Mouse (Mus musculus) kidney, embryonic 15.5 days (tissue): ENCODE measurements around the gene Syne2. TPM values are rescaled to one million over a fixed set of nuclear protein-coding genes. Genes with fewer than 3 reads are reported as not detected.

Experiments used
- ATAC-seq: fragments of 200-750 bp; cut with Nextera tagmentation; replicated peaks from 2 replicates; pipeline ENCODE4 v1.8.0; 2017; ENCODE audit warnings: moderate TSS enrichment; ENCODE audit not compliant: low FRiP score
- H3K27ac ChIP-seq: fragments of 300-500 bp; sonication (generic); 2 replicates; pipeline ENCODE4 v1.5.1; 2015; ENCODE audit warnings: mild to moderate bottlenecking, inconsistent platforms
- H3K27me3 ChIP-seq: fragments of 300-500 bp; sonication (generic); 2 replicates; pipeline ENCODE4 v1.6.1; 2015; ENCODE audit warnings: inconsistent platforms
- H3K36me3 ChIP-seq: fragments of 300-500 bp; sonication (generic); 2 replicates; pipeline ENCODE4 v1.6.1; 2015; ENCODE audit warnings: inconsistent platforms
- H3K4me1 ChIP-seq: fragments of 300-500 bp; sonication (generic); 2 replicates; pipeline ENCODE4 v1.6.1; 2015; ENCODE audit warnings: inconsistent platforms
- H3K4me2 ChIP-seq: fragments of 300-500 bp; sonication (generic); 2 replicates; pipeline ENCODE4 v1.6.1; 2015; ENCODE audit warnings: moderate library complexity, mild to moderate bottlenecking, inconsistent platforms
- H3K4me3 ChIP-seq: fragments of 300-500 bp; sonication (generic); replicated peaks from 2 replicates; pipeline ENCODE4 v1.5.1; 2015; ENCODE audit warnings: mild to moderate bottlenecking, inconsistent platforms
- H3K9ac ChIP-seq: fragments of 300-500 bp; sonication (generic); 2 replicates; pipeline ENCODE4 v1.6.1; 2015; ENCODE audit warnings: mild to moderate bottlenecking, inconsistent platforms
- H3K9me3 ChIP-seq: fragments of 300-500 bp; sonication (generic); replicated peaks from 2 replicates; pipeline ENCODE4 v1.6.1; 2016; ENCODE audit warnings: inconsistent platforms
- WGBS: fragments of 180-500 bp; shearing (Covaris S2); methylation state at CpG from one replicate; pipeline ENCODE4 v1.1.7; 2015; ENCODE audit warnings: mixed read lengths; 5-methylcytosine and 5-hydroxymethylcytosine counted together
- polyA plus RNA-seq: library from polyadenylated mRNA; unstranded; fragments of >200 nt; fragmentation: Nextera tagmentation; extraction: Ambion mirVana; gene quantifications from 2 replicates; pipeline ENCODE4 v1.2.1, GENCODE M21; 2015

Gene Syne2
- polyA plus RNA-seq, 1 experiment from 2014 or later, result 60.9 TPM

- no peak overlapping the region for H3K9ac ChIP-seq
- peaks cover 13% of the 10 kb centered on the region for H3K4me1 ChIP-seq
- H3K9me3 ChIP-seq, result no peaks in the 10 kb centered on the region
- no peak overlapping the region for H3K4me2 ChIP-seq
- WGBS, result 70% methylated on average over 6 of the region's 6 CpGs
- no peak overlapping the region for H3K4me3 ChIP-seq
- ATAC-seq, result no peak
- peaks cover 7% of the 10 kb centered on the region; the same call in 1 of the 2 replicates for H3K27me3 ChIP-seq
- no peaks in the 10 kb centered on the region for H3K36me3 ChIP-seq
- no peak overlapping the region for H3K27ac ChIP-seq
These were observed 3.4 kb upstream of the Syne2 start for GRCm38 (mm10) chr12:75814551-75814950.

- H3K4me3 ChIP-seq, result peak overlapping the region; percentile 93
- peak overlapping the region; percentile 93; the same call in 1 of the 2 replicates for H3K9ac ChIP-seq
- no peaks in the 10 kb centered on the region for H3K36me3 ChIP-seq
- ATAC-seq, result no peak
- H3K4me2 ChIP-seq, result peak overlapping the region; percentile 77
- H3K27ac ChIP-seq, result no peak overlapping the region
- no peaks in the 10 kb centered on the region for H3K9me3 ChIP-seq
- 13% methylated on average over 22 of the region's 25 CpGs for WGBS
- H3K4me1 ChIP-seq, result peaks cover 29% of the 10 kb centered on the region
- peaks cover 17% of the 10 kb centered on the region; the same call in 1 of the 2 replicates for H3K27me3 ChIP-seq
These were observed 715 bp upstream of the Syne2 start for GRCm38 (mm10) chr12:75816981-75817856.

GRCm38 (mm10) chr12:75818453-75819434 lies 810 bp downstream of the Syne2 start:
- Histone ChIP-seq H3K4me2 (peak overlapping the region; percentile 77), H3K36me3 (no peaks in the 10 kb centered on the region), H3K27ac (peak overlapping the region; percentile 87), H3K9me3 (no peaks in the 10 kb centered on the region), H3K4me3 (peak overlapping the region; percentile 93), H3K27me3 (peaks cover 17% of the 10 kb centered on the region; the same call in 1 of the 2 replicates), H3K4me1 (peaks cover 30% of the 10 kb centered on the region), H3K9ac (peak overlapping the region; percentile 93)
- ATAC-seq, result peak; percentile 82
- under 1% methylated on average over 80 of the region's 93 CpGs for WGBS

GRCm38 (mm10) chr12:75819481-75819880 lies 1.5 kb downstream of the Syne2 start:
- peak overlapping the region; percentile 77 for H3K4me2 ChIP-seq
- peak overlapping the region; percentile 93; the same call in 1 of the 2 replicates for H3K9ac ChIP-seq
- peak overlapping the region; percentile 93 for H3K4me3 ChIP-seq
- H3K27ac ChIP-seq, result peak overlapping the region; percentile 87
- H3K36me3 ChIP-seq, result no peaks in the 10 kb centered on the region
- no peak for ATAC-seq
- peaks cover 30% of the 10 kb centered on the region for H3K4me1 ChIP-seq
- WGBS, result 5% methylated on average over 11 of the region's 11 CpGs
- H3K27me3 ChIP-seq, result peaks cover 17% of the 10 kb centered on the region; the same call in 1 of the 2 replicates
- no peaks in the 10 kb centered on the region for H3K9me3 ChIP-seq

GRCm38 (mm10) chr12:75820216-75820615 lies 2.3 kb downstream of the Syne2 start:
- no peak for ATAC-seq
- no peak overlapping the region for H3K9ac ChIP-seq
- H3K36me3 ChIP-seq, result no peaks in the 10 kb centered on the region
- no peak overlapping the region for H3K4me3 ChIP-seq
- no peak overlapping the region for H3K4me2 ChIP-seq
- 79% methylated on average over 7 of the region's 7 CpGs for WGBS
- no peaks in the 10 kb centered on the region for H3K9me3 ChIP-seq
- H3K27me3 ChIP-seq, result peaks cover 14% of the 10 kb centered on the region; the same call in 1 of the 2 replicates
- no peak overlapping the region for H3K27ac ChIP-seq
- peaks cover 30% of the 10 kb centered on the region for H3K4me1 ChIP-seq

- no peak overlapping the region for H3K9ac ChIP-seq
- H3K4me1 ChIP-seq, result peaks cover 43% of the 10 kb centered on the region
- H3K36me3 ChIP-seq, result no peaks in the 10 kb centered on the region
- H3K4me2 ChIP-seq, result no peak overlapping the region
- H3K4me3 ChIP-seq, result no peak overlapping the region
- H3K27me3 ChIP-seq, result peaks cover 16% of the 10 kb centered on the region; the same call in 1 of the 2 replicates
- H3K9me3 ChIP-seq, result no peaks in the 10 kb centered on the region
- H3K27ac ChIP-seq, result no peak overlapping the region
- no peak for ATAC-seq
- WGBS, result 28% methylated on average over 6 of the region's 6 CpGs
These were observed 4.2 kb downstream of the Syne2 start for GRCm38 (mm10) chr12:75822122-75822521.

GRCm38 (mm10) chr12:75823475-75823874 lies 5.5 kb downstream of the Syne2 start:
- peaks cover 50% of the 10 kb centered on the region for H3K4me1 ChIP-seq
- 88% methylated on average over 6 of the region's 6 CpGs for WGBS

GRCm38 (mm10) chr12:75825458-75825857 lies 7.5 kb downstream of the Syne2 start:
- Histone ChIP-seq H3K36me3 (no peaks in the 10 kb centered on the region), H3K9ac (no peak overlapping the region), H3K27me3 (peaks cover 14% of the 10 kb centered on the region; the same call in 1 of the 2 replicates), H3K4me2 (no peak overlapping the region), H3K9me3 (no peaks in the 10 kb centered on the region), H3K4me3 (no peak overlapping the region), H3K27ac (no peak overlapping the region), H3K4me1 (peaks cover 47% of the 10 kb centered on the region)
- 87% methylated on average over 7 of the region's 7 CpGs for WGBS
- ATAC-seq, result no peak

More at GRCm38 (mm10) chr12:75823475-75823874, 5.5 kb downstream of the Syne2 start:
- no peak for ATAC-seq
- H3K9me3 ChIP-seq, result no peaks in the 10 kb centered on the region
- no peak overlapping the region for H3K4me3 ChIP-seq
- no peak overlapping the region for H3K27ac ChIP-seq
- H3K27me3 ChIP-seq, result peaks cover 14% of the 10 kb centered on the region; the same call in 1 of the 2 replicates
- no peaks in the 10 kb centered on the region for H3K36me3 ChIP-seq
- H3K9ac ChIP-seq, result no peak overlapping the region
- H3K4me2 ChIP-seq, result no peak overlapping the region

- peak overlapping the region; percentile 71 for H3K27ac ChIP-seq
- H3K9ac ChIP-seq, result no peak overlapping the region
- peaks cover 52% of the 10 kb centered on the region for H3K4me1 ChIP-seq
- 19% methylated on average over 10 of the region's 10 CpGs for WGBS
- peaks cover 9% of the 10 kb centered on the region; the same call in 1 of the 2 replicates for H3K27me3 ChIP-seq
- no peaks in the 10 kb centered on the region for H3K9me3 ChIP-seq
- ATAC-seq, result peak; percentile 77
- H3K4me2 ChIP-seq, result peak overlapping the region; percentile 22; the same call in 1 of the 2 replicates
- no peak overlapping the region for H3K4me3 ChIP-seq
- no peaks in the 10 kb centered on the region for H3K36me3 ChIP-seq
These were observed 8.9 kb downstream of the Syne2 start for GRCm38 (mm10) chr12:75826699-75827353.

GRCm38 (mm10) chr12:75827751-75828150 lies 9.8 kb downstream of the Syne2 start:
- ATAC-seq, result no peak
- 0 out of 2 replicates have a peak overlapping the region, but pooled peaks have one; percentile 22 for H3K4me2 ChIP-seq
- H3K27me3 ChIP-seq, result peaks cover 9% of the 10 kb centered on the region; the same call in 1 of the 2 replicates
- H3K27ac ChIP-seq, result 0 out of 2 replicates have a peak overlapping the region, but pooled peaks have one; percentile 71
- no peaks in the 10 kb centered on the region for H3K9me3 ChIP-seq
- H3K4me3 ChIP-seq, result no peak overlapping the region
- peaks cover 56% of the 10 kb centered on the region for H3K4me1 ChIP-seq
- 48% methylated on average over 15 of the region's 15 CpGs for WGBS
- no peaks in the 10 kb centered on the region for H3K36me3 ChIP-seq
- H3K9ac ChIP-seq, result no peak overlapping the region

GRCm38 (mm10) chr12:75829616-75830015 lies 11.7 kb downstream of the Syne2 start:
- no peak overlapping the region for H3K9ac ChIP-seq
- H3K27ac ChIP-seq, result no peak overlapping the region
- no peak overlapping the region for H3K4me2 ChIP-seq
- H3K27me3 ChIP-seq, result peaks cover 9% of the 10 kb centered on the region; the same call in 1 of the 2 replicates
- no peak overlapping the region for H3K4me3 ChIP-seq
- no peak for ATAC-seq
- WGBS, result 74% methylated on average over 5 of the region's 5 CpGs
- peaks cover 74% of the 10 kb centered on the region for H3K4me1 ChIP-seq
- no peaks in the 10 kb centered on the region for H3K9me3 ChIP-seq
- H3K36me3 ChIP-seq, result no peaks in the 10 kb centered on the region
